Mouse (Mus musculus) lung, adult 2 months (tissue): ENCODE measurements around the gene Dnaja3.

ENCODE experiments used
- CTCF ChIP-seq: fragments of 200-500 bp; IDR thresholded peaks from 2 replicates; pipeline ENCODE4 v1.5.1; 2011; ENCODE audit warnings: mild to moderate bottlenecking, low read length, control low read depth; ENCODE audit not compliant: insufficient read depth
- POLR2A ChIP-seq: fragments of 200-500 bp; IDR thresholded peaks from 2 replicates; pipeline ENCODE4 v1.6.1; 2011; ENCODE audit warnings: low read depth, mild to moderate bottlenecking, control low read depth, low read length, borderline replicate concordance; ENCODE audit errors: extremely low read depth

GRCm38 (mm10) chr16:4602189-4602588 lies 37.6 kb upstream of the Dnaja3 start:
- no peak for TF ChIP-seq CTCF
- TF ChIP-seq POLR2A = no peak
